Mouse (Mus musculus) urinary bladder, postnatal 10 days (tissue): ENCODE data around the gene Fastkd3.
A peak's percentile ranks its signal among the peaks of the same experiment; 100 is the strongest.
"Not testable (repeated sequence)": the region's sequence is repeated elsewhere in the genome, so short reads cannot be mapped to it uniquely, and the experiment has no call there.

Source experiments
- DNase-seq: peaks from one replicate; pipeline ENCODE4 v3.0.0; 2022; ENCODE audit warnings: low spot score

Gene Fastkd3

GRCm38 (mm10) chr13:68581747-68582516 lies at the start of gene Fastkd3, which contains the start of gene Mtrr:
TSS of gene Fastkd3 (plus strand) at chr13:68582234.
TSS of gene Mtrr (minus strand) at chr13:68582149.
- peak; percentile 95 for DNase-seq

GRCm38 (mm10) chr13:68553391-68553790 lies 28.6 kb upstream of the Fastkd3 start:
- not testable (repeated sequence) for DNase-seq

- no peak for DNase-seq
These were observed 13.9 kb upstream of the Fastkd3 start for GRCm38 (mm10) chr13:68568110-68568509.

- no peak for DNase-seq
These were observed 13.5 kb upstream of the Fastkd3 start for GRCm38 (mm10) chr13:68568548-68568947.

- no peak for DNase-seq
These were observed 12.3 kb upstream of the Fastkd3 start for GRCm38 (mm10) chr13:68569589-68570336.

- no peak for DNase-seq
These were observed 9.8 kb upstream of the Fastkd3 start for GRCm38 (mm10) chr13:68572247-68572646.

- no peak for DNase-seq
These were observed 8.8 kb upstream of the Fastkd3 start for GRCm38 (mm10) chr13:68572966-68573913.

- DNase-seq: no peak
These were observed 7.6 kb upstream of the Fastkd3 start for GRCm38 (mm10) chr13:68574398-68574797.

GRCm38 (mm10) chr13:68577945-68578344 lies 4.1 kb upstream of the Fastkd3 start:
- DNase-seq: no peak

GRCm38 (mm10) chr13:68581086-68581740 lies 821 bp upstream of the Fastkd3 start:
- DNase-seq: no peak

- no peak for DNase-seq
These were observed 415 bp downstream of the Fastkd3 start for GRCm38 (mm10) chr13:68582517-68582780.

GRCm38 (mm10) chr13:68583961-68584360 lies 1.9 kb downstream of the Fastkd3 start:
- no peak for DNase-seq

- DNase-seq: no peak
These were observed 3.4 kb downstream of the Fastkd3 start for GRCm38 (mm10) chr13:68585441-68585840.

GRCm38 (mm10) chr13:68588352-68588751 lies 6.3 kb downstream of the Fastkd3 start:
- no peak for DNase-seq

GRCm38 (mm10) chr13:68593797-68594196 lies 11.8 kb downstream of the Fastkd3 start:
- DNase-seq: no peak

GRCm38 (mm10) chr13:68597199-68597598 lies 15.2 kb downstream of the Fastkd3 start, which contains the start of gene 1700001L19Rik:
TSS of gene 1700001L19Rik (plus strand) at chr13:68597421.
- no peak for DNase-seq

GRCm38 (mm10) chr13:68597667-68598066 lies 15.6 kb downstream of the Fastkd3 start:
- no peak for DNase-seq

GRCm38 (mm10) chr13:68598953-68599352 lies 16.9 kb downstream of the Fastkd3 start:
- no peak for DNase-seq

- DNase-seq: no peak
These were observed 19.1 kb downstream of the Fastkd3 start for GRCm38 (mm10) chr13:68601184-68601583.

- DNase-seq: no peak
These were observed 21.1 kb downstream of the Fastkd3 start for GRCm38 (mm10) chr13:68603085-68603484.

GRCm38 (mm10) chr13:68605689-68606126 lies 23.7 kb downstream of the Fastkd3 start:
- no peak for DNase-seq
